Mouse (Mus musculus) brain, adult 2 months (tissue): ENCODE data around the gene Dcst1.

Source experiments
- DNase-seq: peaks from one replicate; pipeline ENCODE4 v3.0.0; 2011; ENCODE audit warnings: low read depth, low spot score

The Dcst1 gene

GRCm38 (mm10) chr3:89388901-89389740, 24.1 kb upstream of the Dcst1 start:
- peak; percentile 84 for DNase-seq

GRCm38 (mm10) chr3:89388134-89388881, 23.3 kb upstream of the Dcst1 start:
- DNase-seq, result peak; percentile 59

- no peak for DNase-seq
These were observed 22.6 kb upstream of the Dcst1 start for GRCm38 (mm10) chr3:89387632-89388031.

- DNase-seq, result no peak
These were observed 21.7 kb upstream of the Dcst1 start for GRCm38 (mm10) chr3:89386438-89387420.

- no peak for DNase-seq
These were observed 20.4 kb upstream of the Dcst1 start for GRCm38 (mm10) chr3:89385451-89385850.

GRCm38 (mm10) chr3:89384331-89385076, 19.5 kb upstream of the Dcst1 start:
- DNase-seq, result no peak

- no peak for DNase-seq
These were observed 18.7 kb upstream of the Dcst1 start for GRCm38 (mm10) chr3:89383651-89384255.

- no peak for DNase-seq
These were observed 17.9 kb upstream of the Dcst1 start for GRCm38 (mm10) chr3:89382950-89383349.

- DNase-seq, result no peak
These were observed 17.2 kb upstream of the Dcst1 start for GRCm38 (mm10) chr3:89382033-89382882.

GRCm38 (mm10) chr3:89381233-89381632, 16.2 kb upstream of the Dcst1 start:
- no peak for DNase-seq

- no peak for DNase-seq
These were observed 15.7 kb upstream of the Dcst1 start for GRCm38 (mm10) chr3:89380711-89381110.

- no peak for DNase-seq
These were observed 15.2 kb upstream of the Dcst1 start for GRCm38 (mm10) chr3:89380291-89380690.

GRCm38 (mm10) chr3:89379388-89380131, 14.5 kb upstream of the Dcst1 start:
- DNase-seq, result no peak

- DNase-seq, result peak; percentile 87
These were observed 13.5 kb upstream of the Dcst1 start for GRCm38 (mm10) chr3:89378394-89379067.

- no peak for DNase-seq
These were observed 12.8 kb upstream of the Dcst1 start for GRCm38 (mm10) chr3:89377831-89378230.

GRCm38 (mm10) chr3:89373581-89374231, 8.7 kb upstream of the Dcst1 start:
- no peak for DNase-seq

- no peak for DNase-seq
These were observed 2.3 kb upstream of the Dcst1 start for GRCm38 (mm10) chr3:89367338-89367737.
